Mouse (Mus musculus): Measurements from ENCODE around the gene Pla2g3. TPM values are rescaled to one million over a fixed set of nuclear protein-coding genes. Genes with fewer than 3 reads are reported as not detected.
A peak's percentile ranks its signal among the peaks of the same experiment; 100 is the strongest.

The Pla2g3 gene
- total and polyA plus RNA-seq, 3 experiments, result 0.14 to 0.52 TPM; not detected in 1

GRCm38 (mm10) chr11:3494857-3495256, 6.8 kb downstream of the Pla2g3 start:
- no peak for DNase-seq

GRCm38 (mm10) chr11:3495496-3495895, 7.4 kb downstream of the Pla2g3 start:
- no peak for DNase-seq

- DNase-seq, result no peak
Observed at GRCm38 (mm10) chr11:3496756-3497155, 8.7 kb downstream of the Pla2g3 start.

- no peak for DNase-seq
Observed at GRCm38 (mm10) chr11:3497296-3497695, 9.2 kb downstream of the Pla2g3 start.

- no peak for DNase-seq
Observed at GRCm38 (mm10) chr11:3502057-3502456, 14.0 kb downstream of the Pla2g3 start.

GRCm38 (mm10) chr11:3502459-3503072, 14.5 kb downstream of the Pla2g3 start:
- DNase-seq, result no peak

DNA sequence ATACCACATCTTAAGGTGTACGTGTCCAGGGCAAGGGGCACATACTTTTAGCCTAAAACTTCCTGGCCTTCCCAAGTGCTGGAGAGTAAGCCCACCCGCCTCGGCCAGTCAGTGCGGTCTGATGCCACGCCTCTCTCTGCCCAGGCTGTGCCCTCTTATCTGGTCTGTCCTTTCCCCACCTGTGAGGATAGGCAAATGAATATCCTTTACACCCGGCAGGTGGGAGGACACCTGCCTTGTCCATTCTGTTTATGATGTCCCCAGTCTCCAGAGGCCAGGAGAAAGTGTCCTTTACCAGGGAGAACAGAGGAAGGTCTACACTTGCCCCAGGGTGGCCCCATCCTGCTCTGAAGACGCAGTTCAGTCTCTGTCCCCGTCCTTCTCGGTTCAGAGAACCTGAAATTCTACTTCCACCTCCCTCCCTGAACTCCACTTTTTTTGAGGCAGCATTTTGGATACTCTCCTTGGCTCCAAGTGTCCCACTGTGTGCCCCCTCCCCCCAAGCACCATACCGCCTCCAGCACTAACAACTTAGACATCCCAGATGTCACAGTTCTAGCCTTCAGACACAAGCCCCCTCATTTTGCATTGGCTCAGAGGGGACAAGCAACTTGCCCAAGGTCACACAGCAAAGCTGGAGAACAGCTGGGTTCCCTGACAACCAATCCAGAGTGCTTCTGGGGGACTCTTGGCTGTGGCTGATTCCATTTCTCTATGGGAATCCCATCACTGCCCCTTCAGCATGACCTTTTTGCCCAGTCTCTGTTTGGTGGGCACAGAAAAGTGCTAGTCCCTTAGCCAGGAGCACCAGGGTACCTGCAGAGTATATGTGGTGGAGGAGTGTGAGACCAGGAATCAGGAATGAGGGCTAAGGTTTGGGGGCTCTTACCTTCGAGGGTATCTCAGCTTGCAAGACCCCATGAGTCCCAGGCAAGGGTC, 15.9 kb downstream of the Pla2g3 start:
- DNase-seq, result no peak

DNA sequence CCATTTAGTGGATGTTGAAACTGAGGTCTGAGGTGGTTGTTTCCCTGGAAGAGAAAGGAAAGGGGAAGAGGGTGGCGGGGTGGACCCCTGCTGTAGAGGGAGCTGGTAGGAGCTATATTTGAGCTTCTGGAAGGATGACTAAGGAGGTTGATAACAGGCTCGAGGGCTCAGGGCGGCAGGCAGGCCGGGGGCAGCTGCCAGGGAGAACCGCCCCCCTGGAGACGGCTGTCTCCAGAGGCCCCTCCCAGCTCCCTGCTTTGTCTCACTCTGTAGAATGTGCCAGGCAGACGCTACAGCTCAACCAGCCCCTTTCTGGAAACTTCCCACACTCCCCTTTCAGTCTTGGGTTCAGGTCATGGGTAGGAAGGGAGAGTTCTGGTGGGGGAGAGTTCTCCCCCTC, 20.1 kb downstream of the Pla2g3 start:
- no peak for DNase-seq

DNA sequence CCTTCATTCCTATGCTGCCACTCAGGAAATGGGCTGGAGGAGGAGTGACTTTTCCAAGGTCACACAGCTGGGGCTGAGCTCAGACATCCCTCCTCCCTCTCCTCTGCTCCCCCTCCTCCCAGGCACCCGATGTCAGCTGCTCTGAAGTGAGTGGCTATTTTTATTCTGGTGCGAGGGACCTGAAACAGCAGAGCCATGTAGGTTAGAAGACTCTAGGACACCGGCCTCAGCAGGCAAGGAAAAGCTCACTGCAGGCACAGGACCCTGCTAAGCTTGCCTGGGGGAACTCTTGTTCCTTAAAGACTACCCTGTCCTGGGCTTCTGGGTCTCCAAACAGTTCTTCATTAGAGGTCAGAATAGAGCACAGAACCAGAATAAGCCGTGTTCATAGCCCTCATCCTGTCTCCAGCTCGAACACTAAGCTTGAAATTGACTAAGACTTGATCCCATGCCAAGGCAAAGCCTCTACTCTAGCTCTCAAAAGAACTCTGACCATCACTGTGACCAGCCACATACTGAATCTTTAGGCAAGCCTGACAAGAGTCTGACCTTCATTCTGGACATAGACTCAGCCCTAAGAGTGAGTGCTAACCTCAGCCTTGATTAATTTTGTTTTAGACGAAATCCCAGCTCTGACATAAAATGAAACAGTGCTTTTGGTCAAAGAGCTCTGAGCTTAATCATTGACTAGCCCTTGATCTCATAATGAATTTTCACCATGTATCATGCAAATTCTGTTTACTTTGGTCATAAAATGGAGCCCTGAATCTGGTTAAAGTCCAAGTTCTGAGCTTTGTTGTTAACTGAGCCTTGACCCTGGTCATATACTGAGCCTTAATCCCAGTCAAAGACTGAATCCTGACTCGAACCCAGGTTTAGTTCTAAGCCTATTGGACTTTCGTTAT, 21.3 kb downstream of the Pla2g3 start:
- DNase-seq, result peak; percentile 47

GRCm38 (mm10) chr11:3510321-3510720, 22.2 kb downstream of the Pla2g3 start:
- no peak for DNase-seq

DNA sequence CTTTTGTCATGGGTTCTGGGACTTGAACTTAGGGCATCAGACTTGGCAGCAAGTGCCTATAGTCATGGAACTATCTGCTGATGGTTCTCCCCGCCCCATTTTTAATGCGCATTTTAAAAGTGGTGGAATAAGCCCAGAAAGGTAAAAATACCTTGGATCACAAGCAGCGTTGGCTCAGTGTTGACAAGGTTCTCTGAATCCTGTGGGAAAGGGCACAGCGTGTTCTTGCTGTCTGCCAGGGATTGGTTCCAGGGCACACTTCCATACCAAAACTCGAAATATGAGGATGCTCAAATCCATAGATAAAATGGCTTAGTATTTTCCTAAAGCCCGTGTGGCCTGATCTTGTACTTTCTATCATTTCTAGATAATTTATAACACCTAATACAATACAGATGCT, 25.2 kb downstream of the Pla2g3 start:
- DNase-seq, result no peak

DNA sequence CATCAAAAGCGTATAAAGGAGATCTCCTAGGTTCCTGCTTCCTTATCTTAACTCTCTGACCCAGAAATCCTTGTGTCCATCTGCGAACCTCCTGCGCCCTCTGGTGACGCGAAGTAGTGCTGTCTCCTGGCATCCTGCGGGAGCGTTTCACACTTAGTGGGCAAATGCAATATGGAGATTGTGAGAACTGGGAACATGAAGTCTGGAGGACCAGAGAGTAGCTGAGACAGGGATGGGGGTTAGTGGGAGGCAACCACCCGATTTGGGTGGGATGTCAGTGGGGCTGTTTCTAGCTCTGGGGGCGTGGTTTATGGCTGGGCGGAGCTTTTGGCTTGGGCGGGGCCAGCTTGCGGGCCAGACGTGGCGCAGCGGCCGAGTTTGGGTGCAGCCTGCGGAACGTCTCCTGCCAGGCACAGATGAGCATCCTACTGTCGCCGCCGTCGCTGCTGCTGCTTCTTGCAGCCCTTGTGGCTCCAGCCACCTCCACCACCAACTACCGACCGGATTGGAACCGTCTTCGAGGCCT, 26.5 kb downstream of the Pla2g3 start, which contains the start of gene Selenom:
Selenom (plus strand) TSS at position 156 of the 526 bp plus-strand sequence.
- DNase-seq, result peak; percentile 90

DNA sequence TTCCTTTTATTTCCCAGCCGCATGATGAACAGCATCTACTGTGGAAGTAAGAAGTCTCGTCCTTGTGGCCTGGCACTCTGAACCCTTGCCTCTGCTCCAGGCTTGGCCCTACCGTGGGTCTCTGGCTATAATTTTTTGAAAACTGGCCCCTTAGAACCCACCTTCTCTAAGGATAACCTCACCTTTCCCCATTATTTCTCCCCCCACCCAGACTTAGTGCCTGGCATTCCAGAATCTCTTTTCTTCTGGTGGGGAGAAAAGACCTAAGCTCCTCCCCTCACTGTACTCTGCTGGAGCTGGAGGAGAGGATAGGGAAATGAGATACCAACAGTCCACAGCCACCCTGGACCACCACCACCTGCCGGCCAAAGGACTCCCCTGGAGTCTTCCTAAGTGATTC, 27.1 kb downstream of the Pla2g3 start:
- DNase-seq, result no peak

DNA sequence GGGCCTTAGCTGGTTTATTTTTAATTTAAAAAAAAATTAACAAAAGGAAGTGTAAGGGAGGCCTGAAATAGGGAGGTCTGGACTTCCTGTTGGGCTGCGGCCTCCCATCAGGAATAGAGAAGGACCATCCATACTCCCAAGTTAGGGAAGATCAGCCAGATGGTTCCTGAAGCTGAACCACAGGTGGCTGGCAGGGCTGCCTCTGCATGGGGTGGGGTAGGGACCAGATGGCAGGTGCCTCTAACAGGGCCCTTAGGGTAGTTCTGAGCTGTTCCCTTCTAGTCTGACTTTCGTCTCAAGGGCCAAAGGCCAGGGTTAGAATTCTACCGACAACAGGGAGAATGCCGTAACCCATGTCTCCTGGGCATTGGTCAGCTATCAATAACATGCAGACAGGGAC, 27.6 kb downstream of the Pla2g3 start:
- DNase-seq, result no peak

DNA sequence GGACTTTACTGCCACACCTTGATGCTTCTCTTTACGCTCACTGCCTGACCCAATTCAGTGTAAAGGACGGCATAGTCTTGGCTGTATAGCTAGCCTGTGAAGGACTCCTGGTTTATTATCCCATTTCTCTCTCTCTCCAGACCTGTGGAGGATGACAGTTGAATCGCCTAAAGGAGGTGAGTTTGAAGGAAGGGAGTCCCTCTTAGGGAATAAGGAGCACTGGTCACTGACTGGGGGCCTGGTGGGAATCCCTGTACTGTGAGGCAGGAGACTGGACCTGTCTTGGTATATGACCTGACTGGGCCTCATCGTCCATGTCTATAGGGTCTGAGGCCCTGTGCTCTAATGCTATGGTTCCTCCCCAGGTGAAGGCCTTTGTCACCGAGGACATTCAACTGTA, 28.0 kb downstream of the Pla2g3 start:
- no peak for DNase-seq

- peak; percentile 42 for DNase-seq
Observed at GRCm38 (mm10) chr11:3516859-3517845, 29.1 kb downstream of the Pla2g3 start.

- DNase-seq, result no peak
Observed at GRCm38 (mm10) chr11:3517846-3518732, 30.0 kb downstream of the Pla2g3 start.

- DNase-seq, result no peak
Observed at GRCm38 (mm10) chr11:3519051-3519726, 31.1 kb downstream of the Pla2g3 start.

All from adrenal gland, adult 2 months (tissue).